Comparison of ENCODE assay signal across 31 mouse cellular contexts in genomic region chrX:100825557-100825956, GRCm38 (mm10).
"Had no signal": no experiment of that assay in that cellular context is flagged by ENCODE, and none has a peak within 500 bp of the region (broad histone marks: within the 10 kb centered on the region; RNA-seq: fewer than 3 reads in every experiment).

No protein-coding gene starts in this region.

- H3K9ac ChIP-seq: limb, embryonic 12.5 days; limb, embryonic 13.5 days; limb, embryonic 15.5 days; liver, embryonic 12.5 days; liver, embryonic 13.5 days; liver, embryonic 14.5 days; liver, embryonic 15.5 days; lung, embryonic 14.5 days; lung, embryonic 15.5 days; midbrain, embryonic 12.5 days; midbrain, embryonic 13.5 days; midbrain, embryonic 15.5 days; neural tube, embryonic 12.5 days had no signal

- ATAC-seq: liver, embryonic 12.5 days; lung, postnatal 0 days; midbrain, embryonic 13.5 days; midbrain, embryonic 15.5 days; midbrain, embryonic 16.5 days had no signal

- H3K36me3 ChIP-seq: limb, embryonic 10.5 days; limb, embryonic 12.5 days; limb, embryonic 13.5 days; limb, embryonic 15.5 days; liver, embryonic 12.5 days; liver, embryonic 13.5 days; liver, embryonic 15.5 days; lung, embryonic 15.5 days; midbrain, embryonic 10.5 days; midbrain, embryonic 12.5 days; midbrain, embryonic 13.5 days; midbrain, embryonic 15.5 days; neural tube, embryonic 12.5 days had no signal

- DNase-seq: left cerebral cortex, postnatal 4 days; liver; liver, embryonic 13.5 days; lung, adult 18-20 months; lung, adult 2 months; lung, embryonic 14.5 days; lung, postnatal 10 days; lung, postnatal 14 days; lung, postnatal 36 days; lung, postnatal 4 days; midbrain, embryonic 14.5 days had no signal

- H3K27ac ChIP-seq: limb, embryonic 10.5 days; limb, embryonic 12.5 days; limb, embryonic 13.5 days; limb, embryonic 15.5 days; liver, embryonic 12.5 days; liver, embryonic 13.5 days; liver, embryonic 14.5 days; liver, embryonic 15.5 days; lung, embryonic 15.5 days; macrophage; midbrain, embryonic 10.5 days; midbrain, embryonic 12.5 days; midbrain, embryonic 13.5 days; midbrain, embryonic 15.5 days; neural tube, embryonic 12.5 days had no signal

- H3K9me3 ChIP-seq: limb, embryonic 10.5 days; limb, embryonic 12.5 days; limb, embryonic 13.5 days; limb, embryonic 15.5 days; liver, embryonic 12.5 days; liver, embryonic 13.5 days; liver, embryonic 15.5 days; lung, embryonic 15.5 days; megakaryocyte, embryonic 14.5 days; midbrain, embryonic 10.5 days; midbrain, embryonic 12.5 days; midbrain, embryonic 13.5 days; midbrain, embryonic 15.5 days; neural tube, embryonic 12.5 days had no signal

- H3K4me3 ChIP-seq: limb, embryonic 10.5 days; limb, embryonic 12.5 days; limb, embryonic 13.5 days; limb, embryonic 15.5 days; liver, embryonic 12.5 days; liver, embryonic 13.5 days; liver, embryonic 15.5 days; lung, embryonic 15.5 days; megakaryocyte, embryonic 14.5 days; midbrain, embryonic 10.5 days; midbrain, embryonic 12.5 days; midbrain, embryonic 13.5 days; midbrain, embryonic 15.5 days; myocyte; neural tube, embryonic 12.5 days had no signal

- H3K4me2 ChIP-seq: limb, embryonic 12.5 days; limb, embryonic 13.5 days; limb, embryonic 15.5 days; liver, embryonic 11.5 days; liver, embryonic 12.5 days; liver, embryonic 13.5 days; liver, embryonic 15.5 days; lung, embryonic 14.5 days; lung, embryonic 15.5 days; midbrain, embryonic 11.5 days; midbrain, embryonic 12.5 days; midbrain, embryonic 13.5 days; midbrain, embryonic 15.5 days; neural tube, embryonic 12.5 days had no signal

- H3K27me3 ChIP-seq: limb, embryonic 15.5 days; liver, embryonic 13.5 days; liver, embryonic 15.5 days; lung, embryonic 15.5 days; midbrain, embryonic 13.5 days; midbrain, embryonic 15.5 days; neural tube, embryonic 12.5 days had no signal

- H3K4me1 ChIP-seq: limb, embryonic 10.5 days; limb, embryonic 12.5 days; limb, embryonic 13.5 days; limb, embryonic 15.5 days; liver, embryonic 12.5 days; liver, embryonic 13.5 days; liver, embryonic 15.5 days; lung, embryonic 15.5 days; megakaryocyte, embryonic 14.5 days; midbrain, embryonic 15.5 days; neural tube, embryonic 12.5 days had no signal
